Mouse (Mus musculus): Measurements from ENCODE around the gene Fam114a2. TPM values are rescaled to one million over a fixed set of nuclear protein-coding genes. Genes with fewer than 3 reads are reported as not detected.
"Not testable (repeated sequence)": the region's sequence is repeated elsewhere in the genome, so short reads cannot be mapped to it uniquely, and the experiment has no call there.

The Fam114a2 gene
- 11.0 and 12.7 TPM in 2 replicates for polyA plus RNA-seq (2012; rRNA removed)

DNA sequence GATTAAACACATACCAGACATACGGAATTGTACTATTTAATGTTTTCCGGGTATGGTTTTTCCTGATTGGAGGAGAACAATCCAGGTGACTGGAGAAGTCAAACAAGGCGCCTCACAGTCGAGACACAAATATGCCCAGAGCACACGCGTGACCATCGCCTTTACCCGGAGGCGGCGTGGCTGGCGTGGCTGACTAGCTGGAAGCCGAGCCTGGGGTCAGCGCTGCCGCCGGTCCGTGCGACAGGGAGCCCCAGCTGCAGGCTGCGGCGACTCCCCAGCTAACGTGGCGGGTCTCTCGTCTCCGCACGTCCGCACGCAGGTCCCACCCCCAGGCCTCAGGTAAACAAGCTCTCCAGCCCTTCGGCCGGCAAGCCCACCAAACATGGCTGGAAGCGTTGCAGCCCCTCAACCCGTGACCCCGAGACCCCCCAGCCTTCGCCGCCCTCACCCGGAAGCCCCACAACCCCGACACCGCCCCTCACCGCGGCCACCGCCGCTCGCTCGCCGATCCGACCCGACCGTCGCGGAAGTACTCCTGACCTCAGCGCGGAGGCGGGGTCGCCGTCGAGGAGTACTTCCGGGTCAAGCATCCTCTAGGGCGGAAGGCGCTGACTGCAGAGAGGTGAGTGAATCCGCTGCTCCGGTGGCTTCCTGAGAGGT is at the start of gene Fam114a2, which contains the start of gene Mfap3:
Gene Fam114a2, minus strand, starts transcription at position 527 of the 660 bp plus-strand sequence.
Gene Mfap3, plus strand, starts transcription at position 574 of the 660 bp plus-strand sequence.
- H3K36me3 ChIP-seq (ENCODE audit: control insufficient read depth, insufficient read depth, low read length): no peaks in the 10 kb centered on the region
- H3K27ac ChIP-seq (ENCODE audit: control insufficient read depth, insufficient read depth, low read depth, low read length): peak within 1 kb of the TSS; percentile 89
- peak within 1 kb of the TSS; percentile 99 for H3K4me3 ChIP-seq (ENCODE audit: control insufficient read depth, low read depth, low read length)
- H3K4me1 ChIP-seq (ENCODE audit: control insufficient read depth, insufficient read depth, low read length): peaks cover 3% of the 10 kb centered on the region
- TF ChIP-seq POLR2A (IDR thresholded peaks at IDR 0.05; ENCODE audit: control insufficient read depth, low read depth, low read length): peak; percentile 93
- TF ChIP-seq CTCF (IDR thresholded peaks at IDR 0.05; ENCODE audit: control insufficient read depth, insufficient read depth, insufficient replicate concordance, low read depth, low read length): no peak
- no peaks in the 10 kb centered on the region for H3K27me3 ChIP-seq (ENCODE audit: control insufficient read depth, insufficient read depth, low read length)

GRCm38 (mm10) chr11:57566091-57567035 is 47.9 kb upstream of the Fam114a2 start:
- no peaks in the 10 kb centered on the region for H3K4me1 ChIP-seq (ENCODE audit: control insufficient read depth, insufficient read depth, low read length)
- TF ChIP-seq CTCF (IDR thresholded peaks at IDR 0.05; ENCODE audit: control insufficient read depth, insufficient read depth, insufficient replicate concordance, low read depth, low read length) (no peak), POLR2A (IDR thresholded peaks at IDR 0.05; ENCODE audit: control insufficient read depth, low read depth, low read length) (no peak)
- H3K36me3 ChIP-seq (ENCODE audit: control insufficient read depth, insufficient read depth, low read length): no peaks in the 10 kb centered on the region
- no peak overlapping the region for H3K27ac ChIP-seq (ENCODE audit: control insufficient read depth, insufficient read depth, low read depth, low read length)
- no peak overlapping the region for H3K4me3 ChIP-seq (ENCODE audit: control insufficient read depth, low read depth, low read length)
- no peaks in the 10 kb centered on the region for H3K27me3 ChIP-seq (ENCODE audit: control insufficient read depth, insufficient read depth, low read length)

- no peak overlapping the region for H3K4me3 ChIP-seq (ENCODE audit: control insufficient read depth, low read depth, low read length)
- no peaks in the 10 kb centered on the region for H3K27me3 ChIP-seq (ENCODE audit: control insufficient read depth, insufficient read depth, low read length)
- TF ChIP-seq CTCF (IDR thresholded peaks at IDR 0.05; ENCODE audit: control insufficient read depth, insufficient read depth, insufficient replicate concordance, low read depth, low read length) (no peak), POLR2A (IDR thresholded peaks at IDR 0.05; ENCODE audit: control insufficient read depth, low read depth, low read length) (no peak)
- H3K4me1 ChIP-seq (ENCODE audit: control insufficient read depth, insufficient read depth, low read length): no peaks in the 10 kb centered on the region
- H3K36me3 ChIP-seq (ENCODE audit: control insufficient read depth, insufficient read depth, low read length): no peaks in the 10 kb centered on the region
- no peak overlapping the region for H3K27ac ChIP-seq (ENCODE audit: control insufficient read depth, insufficient read depth, low read depth, low read length)
These were observed 46.1 kb upstream of the Fam114a2 start for GRCm38 (mm10) chr11:57564564-57564963.

- not testable (repeated sequence) for H3K27ac ChIP-seq (ENCODE audit: control insufficient read depth, insufficient read depth, low read depth, low read length); H3K4me1 ChIP-seq (ENCODE audit: control insufficient read depth, insufficient read depth, low read length); H3K4me3 ChIP-seq (ENCODE audit: control insufficient read depth, low read depth, low read length); H3K36me3 ChIP-seq (ENCODE audit: control insufficient read depth, insufficient read depth, low read length); H3K27me3 ChIP-seq (ENCODE audit: control insufficient read depth, insufficient read depth, low read length)
These were observed 39.5 kb upstream of the Fam114a2 start for GRCm38 (mm10) chr11:57557936-57558335.

DNA sequence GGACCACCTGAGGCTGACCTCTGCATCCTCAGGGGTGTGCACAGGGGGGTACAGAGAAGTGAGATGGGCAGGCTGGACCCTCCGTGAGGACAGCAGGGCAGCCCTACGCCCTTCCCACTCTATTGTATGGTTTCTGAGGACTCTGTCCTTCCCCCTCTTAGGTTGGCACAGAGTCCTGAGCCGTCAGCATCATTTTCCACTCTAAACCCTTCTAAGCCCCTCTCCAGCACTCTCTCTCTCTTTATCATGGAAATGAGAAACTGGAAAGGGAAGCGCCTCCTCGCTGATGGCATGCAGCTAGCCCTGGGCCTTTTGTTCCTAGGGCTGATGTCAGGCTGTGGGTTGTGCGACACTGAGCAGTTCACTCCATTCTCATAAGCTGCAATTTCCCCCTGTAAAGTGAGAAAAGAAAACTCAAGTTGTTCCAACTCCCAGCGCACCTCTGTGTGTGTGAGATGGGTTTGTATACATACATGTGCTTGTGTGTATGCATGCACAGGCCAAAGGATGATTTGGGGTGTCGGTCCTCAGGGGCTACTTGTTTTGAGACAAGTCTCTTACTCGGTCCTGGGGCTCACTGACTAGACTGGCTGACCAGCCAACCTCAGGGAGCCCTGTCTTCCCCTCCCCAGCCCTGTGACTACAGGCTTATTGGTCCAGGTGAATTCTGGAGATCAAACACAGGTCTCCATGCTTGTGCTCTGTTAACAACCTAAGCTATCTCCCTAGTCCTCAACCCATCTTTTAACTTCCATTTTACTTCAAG is 34.8 kb upstream of the Fam114a2 start:
- Histone ChIP-seq H3K27me3 (ENCODE audit: control insufficient read depth, insufficient read depth, low read length) (no peaks in the 10 kb centered on the region), H3K36me3 (ENCODE audit: control insufficient read depth, insufficient read depth, low read length) (no peaks in the 10 kb centered on the region), H3K27ac (ENCODE audit: control insufficient read depth, insufficient read depth, low read depth, low read length) (no peak overlapping the region), H3K4me3 (ENCODE audit: control insufficient read depth, low read depth, low read length) (no peak overlapping the region), H3K4me1 (ENCODE audit: control insufficient read depth, insufficient read depth, low read length) (peaks cover 3% of the 10 kb centered on the region)
- TF ChIP-seq POLR2A (IDR thresholded peaks at IDR 0.05; ENCODE audit: control insufficient read depth, low read depth, low read length) (no peak), CTCF (IDR thresholded peaks at IDR 0.05; ENCODE audit: control insufficient read depth, insufficient read depth, insufficient replicate concordance, low read depth, low read length) (no peak)

- Histone ChIP-seq H3K27me3 (ENCODE audit: control insufficient read depth, insufficient read depth, low read length) (no peaks in the 10 kb centered on the region), H3K27ac (ENCODE audit: control insufficient read depth, insufficient read depth, low read depth, low read length) (no peak overlapping the region), H3K4me1 (ENCODE audit: control insufficient read depth, insufficient read depth, low read length) (peaks cover 3% of the 10 kb centered on the region), H3K36me3 (ENCODE audit: control insufficient read depth, insufficient read depth, low read length) (no peaks in the 10 kb centered on the region), H3K4me3 (ENCODE audit: control insufficient read depth, low read depth, low read length) (no peak overlapping the region)
- TF ChIP-seq CTCF (IDR thresholded peaks at IDR 0.05; ENCODE audit: control insufficient read depth, insufficient read depth, insufficient replicate concordance, low read depth, low read length) (no peak), POLR2A (IDR thresholded peaks at IDR 0.05; ENCODE audit: control insufficient read depth, low read depth, low read length) (no peak)
These were observed 32.6 kb upstream of the Fam114a2 start for GRCm38 (mm10) chr11:57551016-57551415.

DNA sequence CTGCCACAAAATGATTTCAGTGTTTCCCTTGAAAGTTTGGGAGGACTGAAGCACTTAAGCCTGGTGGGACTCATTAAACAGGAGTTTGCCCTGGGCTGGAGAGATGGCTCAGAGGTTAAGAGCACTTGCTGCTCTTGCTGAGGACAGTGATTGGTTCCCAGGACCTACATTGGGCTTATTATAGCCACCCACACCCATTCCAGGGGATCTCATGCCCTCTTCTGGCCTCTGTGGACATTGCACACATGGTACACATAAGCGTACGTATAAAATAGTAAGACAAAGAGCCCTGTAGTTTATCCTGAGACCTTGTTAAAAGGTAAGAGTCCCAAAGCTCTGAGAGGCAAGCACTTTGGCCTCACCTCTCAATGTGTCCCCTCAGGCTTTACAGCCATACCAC is 31.8 kb upstream of the Fam114a2 start:
- no peaks in the 10 kb centered on the region for H3K36me3 ChIP-seq (ENCODE audit: control insufficient read depth, insufficient read depth, low read length)
- H3K4me3 ChIP-seq (ENCODE audit: control insufficient read depth, low read depth, low read length): no peak overlapping the region
- H3K27me3 ChIP-seq (ENCODE audit: control insufficient read depth, insufficient read depth, low read length): no peaks in the 10 kb centered on the region
- H3K4me1 ChIP-seq (ENCODE audit: control insufficient read depth, insufficient read depth, low read length): peaks cover 3% of the 10 kb centered on the region
- H3K27ac ChIP-seq (ENCODE audit: control insufficient read depth, insufficient read depth, low read depth, low read length): no peak overlapping the region
- TF ChIP-seq CTCF (IDR thresholded peaks at IDR 0.05; ENCODE audit: control insufficient read depth, insufficient read depth, insufficient replicate concordance, low read depth, low read length) (no peak), POLR2A (IDR thresholded peaks at IDR 0.05; ENCODE audit: control insufficient read depth, low read depth, low read length) (no peak)
